Mouse (Mus musculus) testis, adult 2 months (tissue): ENCODE measurements around the gene Cep55.

Experiments
- CTCF ChIP-seq: fragments of 200-500 bp; IDR thresholded peaks from 2 replicates; pipeline ENCODE4 v1.5.1; 2012; ENCODE audit warnings: low read depth, mild to moderate bottlenecking, inconsistent platforms, low read length, moderate library complexity; ENCODE audit not compliant: control insufficient read depth, insufficient read depth, insufficient replicate concordance
- POLR2A ChIP-seq: fragments of 200-500 bp; IDR thresholded peaks from 2 replicates; pipeline ENCODE4 v1.6.1; 2012; ENCODE audit warnings: low read depth, mild to moderate bottlenecking, inconsistent platforms, low read length, moderate library complexity; ENCODE audit not compliant: control insufficient read depth

GRCm38 (mm10) chr19:38123921-38124320 lies 69.1 kb downstream of the Cep55 start:
- TF ChIP-seq POLR2A (no peak), CTCF (no peak)
